Mouse (Mus musculus) cerebellum, postnatal 14 days (tissue): ENCODE measurements at regions not wholly inside any gene's neighbourhood (a gene's known extent, or its start where the extent isn't known, plus 50 kb on each side); places are given as distances from the start of the nearest gene placed in this dataset.

Experiments used
- DNase-seq, 2 experiments: peaks; one replicate each; pipeline ENCODE4 v3.0.0; 2021; ENCODE audit warnings: mixed read lengths in 2 of 2

DNA sequence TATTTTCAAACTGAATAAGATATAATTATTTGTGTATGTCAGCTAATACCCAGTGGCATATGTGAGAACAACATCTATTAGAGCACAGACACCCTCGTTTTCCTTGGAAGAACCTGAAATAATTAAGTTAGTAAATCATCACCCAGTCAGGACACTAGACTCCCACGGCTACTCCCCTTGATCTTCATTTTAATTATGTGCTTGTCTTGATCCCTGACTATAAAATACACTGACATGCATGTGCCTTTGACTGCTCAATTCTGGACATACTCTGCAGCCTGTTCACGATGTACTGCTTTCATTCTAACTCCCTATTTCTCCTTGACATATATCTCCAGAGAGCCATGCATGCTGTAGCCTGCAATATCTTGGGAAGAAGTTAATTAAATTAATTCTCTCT, 232.7 kb upstream of the Atxn7l3b start:
- DNase-seq, result no peak

DNA sequence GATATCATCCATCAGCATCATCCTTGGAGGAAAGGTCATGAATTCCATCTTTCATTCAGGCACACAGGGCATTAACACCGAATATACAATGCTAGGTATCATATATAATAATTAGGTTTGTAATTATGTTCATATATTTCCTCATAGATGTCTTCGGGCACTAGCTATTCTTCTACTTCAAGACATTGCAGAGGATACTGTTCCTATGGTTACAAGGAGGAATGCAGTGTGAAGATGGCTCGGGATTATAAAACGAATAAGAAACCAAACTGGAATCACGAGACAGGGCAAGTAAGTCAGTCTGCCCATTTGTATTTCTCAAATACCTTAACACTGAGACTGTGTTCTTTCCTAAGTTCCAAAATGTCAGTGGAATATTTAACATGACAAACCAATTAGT, 231.3 kb upstream of the Atxn7l3b start:
- no peak for DNase-seq

DNA sequence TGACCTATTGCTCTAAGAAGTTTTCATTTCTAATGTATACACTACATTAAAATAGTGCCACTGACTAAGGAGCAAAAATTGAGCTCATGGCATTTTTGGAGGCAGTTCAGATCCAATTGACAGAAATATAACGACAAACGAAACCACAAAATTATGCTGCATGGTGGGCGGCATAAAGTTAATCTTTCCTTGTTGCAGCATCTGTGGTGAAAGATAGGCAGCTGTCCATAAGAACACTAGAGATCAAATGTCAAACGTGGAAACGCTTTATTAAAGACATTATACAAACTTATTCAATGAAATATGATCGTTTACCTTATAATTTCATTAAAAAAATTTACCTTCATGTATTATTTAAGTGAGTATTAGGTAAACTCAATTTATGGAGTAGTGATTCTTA, 230.2 kb upstream of the Atxn7l3b start:
- DNase-seq, result no peak

DNA sequence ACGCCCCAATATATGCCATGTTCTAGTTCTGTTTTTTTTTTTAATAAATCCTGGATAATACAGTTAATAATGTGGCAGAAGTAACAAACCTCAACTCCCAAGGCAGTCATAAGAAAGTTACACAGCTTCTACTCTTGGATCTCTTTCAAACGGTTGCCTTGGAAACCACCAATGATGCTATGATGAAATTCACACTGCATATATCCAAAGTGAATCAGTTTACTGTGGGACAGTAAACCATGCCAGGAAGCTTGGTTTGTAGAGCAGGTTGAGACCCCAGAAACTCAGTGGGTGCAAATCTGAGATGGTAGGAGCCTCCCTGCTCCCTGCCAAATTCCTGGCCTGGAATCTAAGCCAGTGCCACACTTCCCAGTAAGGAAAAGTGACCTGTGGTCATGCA, 212.8 kb upstream of the Atxn7l3b start:
- peak; percentile 1 to 5 for DNase-seq

DNA sequence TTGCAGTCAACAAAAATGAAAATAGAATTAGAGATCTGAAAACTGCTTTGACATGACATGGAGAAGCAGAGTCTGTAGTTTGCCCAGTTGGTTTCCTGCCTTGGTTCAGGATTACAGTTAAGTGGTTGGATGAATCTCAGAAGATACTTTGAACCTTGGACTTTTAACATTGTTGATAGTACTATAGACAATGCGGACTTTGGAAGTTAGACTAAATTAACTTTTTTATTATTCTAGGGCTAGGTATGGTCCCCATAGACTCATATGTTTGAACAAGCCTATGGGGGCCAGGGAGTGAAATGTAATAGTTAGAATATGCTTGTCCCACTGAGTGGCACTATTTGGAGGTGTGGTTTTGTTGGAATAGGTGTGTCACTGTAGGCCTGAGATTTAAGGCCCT, 186.2 kb upstream of the Atxn7l3b start:
- no peak for DNase-seq

DNA sequence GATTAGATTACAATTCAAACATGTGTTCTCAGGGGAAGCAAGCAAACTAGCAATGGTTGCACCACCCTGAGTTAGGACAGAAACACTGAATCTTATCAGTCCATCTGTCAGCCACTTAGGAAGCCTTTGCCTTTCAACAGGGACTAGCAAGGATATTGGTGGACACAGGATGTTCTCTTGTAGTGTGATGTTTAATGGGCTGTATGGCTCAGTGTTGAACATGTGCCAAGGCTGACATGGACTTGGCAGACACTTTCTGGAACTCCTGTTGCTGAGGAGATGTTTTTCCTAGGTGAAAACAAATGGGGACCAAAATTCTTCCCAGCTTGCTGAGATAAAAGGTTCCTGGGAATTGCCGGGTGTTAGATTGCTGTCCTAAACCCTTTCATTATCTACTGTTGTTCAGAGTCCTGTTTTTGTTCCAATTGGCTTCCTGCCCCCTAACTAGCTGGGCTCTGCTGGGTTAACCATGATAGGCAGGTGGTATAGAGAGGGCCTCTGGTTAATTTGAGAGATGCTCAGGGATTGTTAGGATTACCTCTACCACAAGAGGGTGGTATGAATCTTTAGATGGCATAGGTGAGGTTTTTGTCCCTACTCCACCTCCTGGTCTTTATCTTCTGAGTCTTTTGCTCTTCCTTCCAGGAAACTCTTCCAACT, 177.1 kb upstream of the Atxn7l3b start:
- DNase-seq, result peak; percentile 63 to 70

DNA sequence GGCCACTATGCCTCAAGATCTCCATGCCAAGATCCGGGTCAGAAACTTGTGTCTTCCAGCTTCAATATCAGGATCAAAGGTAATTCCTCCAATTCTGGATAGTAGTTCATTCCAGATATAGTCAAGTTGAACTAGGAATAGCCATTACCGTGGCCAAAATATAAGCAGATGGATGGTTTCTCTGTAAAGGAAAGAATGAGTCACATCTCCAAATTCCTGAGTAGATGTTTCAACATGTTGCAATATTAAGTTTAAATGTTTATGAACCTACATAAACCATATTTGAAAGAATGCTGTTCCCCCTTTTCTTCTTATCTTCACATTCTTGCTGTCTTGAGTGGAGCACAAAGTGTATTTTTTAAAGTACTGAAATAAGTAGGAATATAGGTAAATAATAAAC, 176.5 kb upstream of the Atxn7l3b start:
- DNase-seq, result no peak
